Mouse (Mus musculus): Measurements from ENCODE around the gene Vps8.

DNA sequence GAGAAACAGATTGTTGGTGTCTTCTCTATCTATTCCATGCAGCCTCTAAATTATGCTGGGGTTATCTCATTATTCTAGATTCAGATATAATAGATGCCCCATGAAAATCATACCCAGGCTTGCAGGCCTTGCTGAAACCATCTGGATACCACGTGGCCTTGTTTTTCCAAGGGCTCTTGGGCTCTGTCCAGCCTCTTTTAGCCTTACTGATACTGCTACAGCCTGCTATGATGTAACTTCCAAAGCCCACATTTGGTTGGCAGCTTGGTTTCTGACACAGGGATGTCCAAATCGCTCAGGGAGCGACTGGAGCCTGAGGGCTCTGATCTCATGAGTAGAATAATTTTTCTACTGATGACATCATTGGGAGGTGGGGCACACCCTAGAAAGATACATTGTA, 223.0 kb downstream of the Vps8 start:
- TF ChIP-seq CTCF (IDR thresholded peaks at IDR 0.05; ENCODE audit: borderline replicate concordance, insufficient read depth, low read length) (no peak), POLR2A (IDR thresholded peaks at IDR 0.05; ENCODE audit: low read depth, low read length) (no peak)
